Mouse (Mus musculus) limb, embryonic 13.5 days (tissue): ENCODE measurements around the gene Gm6583. TPM values are rescaled to one million over a fixed set of nuclear protein-coding genes. Genes with fewer than 3 reads are reported as not detected.

ENCODE experiments used
- ATAC-seq: fragments of 200-750 bp; cut with Nextera tagmentation; 2 replicates; pipeline ENCODE4 v1.8.0; 2017; ENCODE audit warnings: low read depth, moderate number of reproducible peaks, moderate TSS enrichment; ENCODE audit not compliant: low FRiP score
- H3K27ac ChIP-seq: fragments of 300-500 bp; sonication (generic); 2 replicates; pipeline ENCODE4 v1.5.1; 2015; ENCODE audit warnings: inconsistent platforms, mild to moderate bottlenecking, moderate library complexity
- H3K27me3 ChIP-seq: fragments of 300-500 bp; sonication (generic); 2 replicates; pipeline ENCODE4 v1.6.1; 2015; ENCODE audit warnings: mild to moderate bottlenecking, inconsistent platforms
- H3K36me3 ChIP-seq: fragments of 300-500 bp; sonication (generic); 2 replicates; pipeline ENCODE4 v1.6.1; 2015; ENCODE audit warnings: inconsistent platforms, mild to moderate bottlenecking, moderate library complexity
- H3K4me1 ChIP-seq: fragments of 300-500 bp; sonication (generic); 2 replicates; pipeline ENCODE4 v1.6.1; 2015; ENCODE audit warnings: inconsistent platforms
- H3K4me2 ChIP-seq: fragments of 300-500 bp; sonication (generic); replicated peaks from 2 replicates; pipeline ENCODE4 v1.6.1; 2015; ENCODE audit warnings: inconsistent platforms, mild to moderate bottlenecking, moderate library complexity
- H3K4me3 ChIP-seq: fragments of 300-500 bp; sonication (generic); 2 replicates; pipeline ENCODE4 v1.5.1; 2015; ENCODE audit warnings: moderate library complexity, mild to moderate bottlenecking, inconsistent platforms
- H3K9ac ChIP-seq: fragments of 300-500 bp; sonication (generic); 2 replicates; pipeline ENCODE4 v1.6.1; 2015; ENCODE audit warnings: mild to moderate bottlenecking, inconsistent platforms
- H3K9me3 ChIP-seq: fragments of 300-500 bp; sonication (generic); 2 replicates; pipeline ENCODE4 v1.6.1; 2016; ENCODE audit warnings: inconsistent platforms
- WGBS: fragments of 180-500 bp; shearing (Covaris S2); methylation state at CpG from one replicate; pipeline ENCODE4 v1.1.7; 2015; 5-methylcytosine and 5-hydroxymethylcytosine counted together
- polyA plus RNA-seq: library from polyadenylated mRNA; unstranded; fragments of >200 nt; fragmentation: Nextera tagmentation; extraction: Ambion mirVana; gene quantifications from 2 replicates; pipeline ENCODE4 v1.2.1, GENCODE M21; 2015

Gm6583 gene
- polyA plus RNA-seq, 1 experiment from 2014 or later = 0.18 TPM

GRCm38 (mm10) chr5:112367338-112367737 is 11.5 kb upstream of the Gm6583 start:
- Histone ChIP-seq H3K4me3 (no peak overlapping the region), H3K9me3 (no peaks in the 10 kb centered on the region), H3K27me3 (no peaks in the 10 kb centered on the region), H3K36me3 (peaks cover 88% of the 10 kb centered on the region), H3K4me2 (no peak overlapping the region), H3K4me1 (peaks cover 15% of the 10 kb centered on the region), H3K9ac (no peak overlapping the region), H3K27ac (no peak overlapping the region)
- 91% methylated on average over 4 of the region's 4 CpGs for WGBS
- ATAC-seq = no peak

- Histone ChIP-seq H3K4me3 (no peak overlapping the region), H3K9me3 (peaks cover 4% of the 10 kb centered on the region; the same call in 1 of the 2 replicates), H3K36me3 (peaks cover 88% of the 10 kb centered on the region), H3K4me2 (no peak overlapping the region), H3K27ac (no peak overlapping the region), H3K9ac (no peak overlapping the region), H3K27me3 (no peaks in the 10 kb centered on the region), H3K4me1 (peaks cover 15% of the 10 kb centered on the region)
- no peak for ATAC-seq
- WGBS = 93% methylated on average over 6 of the region's 6 CpGs
Observed at GRCm38 (mm10) chr5:112366879-112367278, 11.0 kb upstream of the Gm6583 start.

GRCm38 (mm10) chr5:112364184-112364797 is 8.5 kb upstream of the Gm6583 start:
- ATAC-seq = peak; percentile 82
- peaks cover 64% of the 10 kb centered on the region for H3K36me3 ChIP-seq
- H3K27ac ChIP-seq = peak overlapping the region; percentile 34; the same call in 1 of the 2 replicates
- peaks cover 4% of the 10 kb centered on the region; the same call in 1 of the 2 replicates for H3K9me3 ChIP-seq
- H3K27me3 ChIP-seq = no peaks in the 10 kb centered on the region
- H3K4me3 ChIP-seq = no peak overlapping the region
- H3K9ac ChIP-seq = peak overlapping the region; percentile 5; the same call in 1 of the 2 replicates
- 33% methylated on average over 10 of the region's 10 CpGs for WGBS
- peaks cover 15% of the 10 kb centered on the region for H3K4me1 ChIP-seq
- H3K4me2 ChIP-seq = no peak overlapping the region

GRCm38 (mm10) chr5:112360077-112360476 is 4.2 kb upstream of the Gm6583 start:
- Histone ChIP-seq H3K36me3 (peaks cover 62% of the 10 kb centered on the region), H3K4me1 (peaks cover 15% of the 10 kb centered on the region), H3K4me2 (no peak overlapping the region), H3K27me3 (no peaks in the 10 kb centered on the region), H3K9ac (no peak overlapping the region), H3K9me3 (peaks cover 4% of the 10 kb centered on the region; the same call in 1 of the 2 replicates), H3K27ac (no peak overlapping the region), H3K4me3 (no peak overlapping the region)
- WGBS = 66% methylated on average over 3 of the region's 3 CpGs
- ATAC-seq = no peak

- Histone ChIP-seq H3K4me3 (no peak overlapping the region), H3K4me2 (no peak overlapping the region), H3K4me1 (peaks cover 10% of the 10 kb centered on the region), H3K9me3 (peaks cover 4% of the 10 kb centered on the region; the same call in 1 of the 2 replicates), H3K9ac (no peak overlapping the region), H3K27me3 (no peaks in the 10 kb centered on the region), H3K27ac (no peak overlapping the region), H3K36me3 (peaks cover 62% of the 10 kb centered on the region)
- WGBS = 87% methylated on average over 4 of the region's 4 CpGs
- no peak for ATAC-seq
Observed at GRCm38 (mm10) chr5:112359520-112359919, 3.7 kb upstream of the Gm6583 start.

GRCm38 (mm10) chr5:112356322-112356721 is 489 bp upstream of the Gm6583 start:
- 86% methylated on average over 9 of the region's 9 CpGs for WGBS
- Histone ChIP-seq H3K9ac (no peak overlapping the region), H3K4me2 (no peak overlapping the region), H3K4me1 (no peaks in the 10 kb centered on the region), H3K9me3 (no peaks in the 10 kb centered on the region), H3K36me3 (peaks cover 62% of the 10 kb centered on the region), H3K27ac (no peak overlapping the region), H3K4me3 (no peak overlapping the region), H3K27me3 (no peaks in the 10 kb centered on the region)
- 0 out of 2 replicates have a peak, but pooled peaks have one; percentile 28 for ATAC-seq

- Histone ChIP-seq H3K4me2 (no peak overlapping the region), H3K27me3 (no peaks in the 10 kb centered on the region), H3K9ac (no peak overlapping the region), H3K4me3 (no peak overlapping the region), H3K27ac (no peak overlapping the region), H3K36me3 (peaks cover 70% of the 10 kb centered on the region), H3K4me1 (no peaks in the 10 kb centered on the region), H3K9me3 (no peaks in the 10 kb centered on the region)
- ATAC-seq = no peak
- WGBS = 88% methylated on average over 6 of the region's 6 CpGs
Observed at GRCm38 (mm10) chr5:112355493-112355892, 340 bp downstream of the Gm6583 start.

- H3K36me3 ChIP-seq = peaks cover 78% of the 10 kb centered on the region
- H3K27ac ChIP-seq = no peak overlapping the region
- no peaks in the 10 kb centered on the region for H3K9me3 ChIP-seq
- H3K4me1 ChIP-seq = peaks cover 16% of the 10 kb centered on the region; the same call in 1 of the 2 replicates
- no peak overlapping the region for H3K9ac ChIP-seq
- no peak for ATAC-seq
- no peak overlapping the region for H3K4me3 ChIP-seq
- H3K27me3 ChIP-seq = no peaks in the 10 kb centered on the region
- WGBS = 92% methylated on average over 8 of the region's 8 CpGs
- H3K4me2 ChIP-seq = no peak overlapping the region
Observed at GRCm38 (mm10) chr5:112349169-112349568, 6.7 kb downstream of the Gm6583 start.

GRCm38 (mm10) chr5:112346211-112346965 is 9.4 kb downstream of the Gm6583 start:
- Histone ChIP-seq H3K9ac (peak overlapping the region; percentile 31; the same call in 1 of the 2 replicates), H3K4me2 (no peak overlapping the region), H3K27me3 (no peaks in the 10 kb centered on the region), H3K27ac (no peak overlapping the region), H3K36me3 (peaks cover 54% of the 10 kb centered on the region), H3K4me1 (peaks cover 36% of the 10 kb centered on the region), H3K4me3 (no peak overlapping the region), H3K9me3 (no peaks in the 10 kb centered on the region)
- WGBS = 81% methylated on average over 16 of the region's 16 CpGs
- no peak for ATAC-seq

- no peaks in the 10 kb centered on the region for H3K27me3 ChIP-seq
- H3K4me3 ChIP-seq = peak overlapping the region; percentile 97
- H3K36me3 ChIP-seq = peaks cover 43% of the 10 kb centered on the region
- 84% methylated on average over 6 of the region's 6 CpGs for WGBS
- peak overlapping the region; percentile 84 for H3K4me2 ChIP-seq
- H3K9me3 ChIP-seq = no peaks in the 10 kb centered on the region
- no peak for ATAC-seq
- peaks cover 37% of the 10 kb centered on the region for H3K4me1 ChIP-seq
- no peak overlapping the region for H3K27ac ChIP-seq
- 0 out of 2 replicates have a peak overlapping the region, but pooled peaks have one; percentile 86 for H3K9ac ChIP-seq
Observed at GRCm38 (mm10) chr5:112344092-112344960, 11.5 kb downstream of the Gm6583 start.

- under 1% methylated on average over 19 of the region's 24 CpGs for WGBS
- H3K9me3 ChIP-seq = no peaks in the 10 kb centered on the region
- ATAC-seq = peak; percentile 64
- H3K4me1 ChIP-seq = peaks cover 37% of the 10 kb centered on the region
- H3K36me3 ChIP-seq = peaks cover 40% of the 10 kb centered on the region
- peak overlapping the region; percentile 86 for H3K9ac ChIP-seq
- H3K4me2 ChIP-seq = peak overlapping the region; percentile 84
- no peaks in the 10 kb centered on the region for H3K27me3 ChIP-seq
- no peak overlapping the region for H3K27ac ChIP-seq
- peak overlapping the region; percentile 97 for H3K4me3 ChIP-seq
Observed at GRCm38 (mm10) chr5:112343205-112343595, 12.6 kb downstream of the Gm6583 start.
